Mouse (Mus musculus): Measurements from ENCODE around the gene Slc52a3.

Gene Slc52a3

DNA sequence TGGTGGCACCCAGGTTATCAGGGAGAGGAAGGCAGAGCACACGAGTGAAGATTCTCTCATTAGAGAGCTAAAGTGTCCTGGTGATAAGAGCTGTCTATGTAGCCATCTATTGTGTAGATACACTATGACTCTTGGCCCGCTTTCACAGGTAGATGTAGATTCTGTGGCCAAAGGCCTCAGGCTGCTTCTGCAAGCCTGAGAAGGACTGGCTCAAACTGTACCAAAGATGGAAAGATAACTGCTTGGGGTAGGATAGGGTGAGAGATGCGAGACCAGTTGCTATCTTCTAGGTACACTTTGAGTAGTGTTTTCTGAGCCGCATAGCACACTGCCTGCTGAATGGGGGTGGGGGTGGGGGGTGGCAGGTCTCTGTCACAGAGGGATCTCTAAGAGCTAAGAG lies 2.6 kb downstream of the Slc52a3 start:
- no peak for DNase-seq (ENCODE audit: low read depth, low spot score)

DNA sequence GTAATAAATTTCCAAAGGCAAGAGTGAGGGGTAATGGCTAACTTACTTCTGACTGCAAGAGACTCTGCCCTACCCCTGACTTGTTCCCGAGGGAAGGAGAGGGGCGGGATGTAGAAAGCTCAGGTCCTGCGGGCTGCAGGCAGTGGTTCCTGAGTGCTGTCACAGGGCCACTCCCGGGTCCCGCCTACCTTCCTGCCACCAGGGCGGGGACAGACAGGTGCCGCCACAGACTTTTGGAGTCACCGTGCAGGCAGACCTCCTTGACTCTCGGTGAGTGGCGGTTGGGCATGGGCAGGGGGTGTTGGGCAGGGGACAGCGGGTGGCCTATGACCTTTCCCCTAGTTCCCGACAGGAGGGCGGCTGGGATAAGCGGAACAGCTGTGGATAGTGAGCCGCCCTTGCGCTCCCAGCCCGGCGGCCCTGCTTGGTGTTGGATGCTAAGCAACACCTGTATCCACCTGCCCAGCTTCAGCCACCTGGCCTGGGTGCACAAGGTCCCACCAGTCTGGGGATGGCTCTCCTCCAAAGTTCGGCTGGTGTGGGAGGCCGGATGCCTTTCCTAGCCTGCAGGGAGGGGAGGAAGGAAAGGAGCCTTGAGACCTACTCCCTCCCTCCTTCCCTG lies 3.5 kb downstream of the Slc52a3 start:
- no peak for DNase-seq (ENCODE audit: low read depth, low spot score)

GRCm38 (mm10) chr2:152000291-152000679 lies 4.0 kb downstream of the Slc52a3 start:
- DNase-seq (ENCODE audit: low read depth, low spot score) = no peak

- DNase-seq (ENCODE audit: low read depth, low spot score) = no peak
These were observed 4.4 kb downstream of the Slc52a3 start for GRCm38 (mm10) chr2:152000735-152001134.

DNA sequence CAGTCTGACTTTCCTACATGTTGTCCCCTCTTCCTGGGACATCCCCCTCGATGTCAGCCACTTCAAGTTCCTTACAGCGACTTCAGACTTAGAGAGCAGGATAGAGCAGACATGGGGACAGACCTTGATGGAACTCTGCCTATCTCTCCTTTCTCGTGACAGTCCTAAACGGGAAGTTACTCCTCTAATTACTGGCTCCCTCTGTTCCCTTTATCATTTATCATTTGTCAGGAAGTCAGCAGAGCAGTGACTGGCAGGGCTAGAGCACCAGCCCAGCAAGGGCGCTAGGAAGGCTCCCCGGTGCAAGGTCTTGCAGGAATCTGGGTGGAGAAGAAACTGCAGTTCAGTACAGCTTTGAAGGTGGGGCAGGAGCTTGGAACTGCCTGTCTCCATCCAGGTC lies 6.2 kb downstream of the Slc52a3 start:
- no peak for DNase-seq (ENCODE audit: low read depth, low spot score)

GRCm38 (mm10) chr2:152007783-152008182 lies 11.5 kb downstream of the Slc52a3 start:
- peak; percentile 42 for DNase-seq (ENCODE audit: low read depth, low spot score)

DNA sequence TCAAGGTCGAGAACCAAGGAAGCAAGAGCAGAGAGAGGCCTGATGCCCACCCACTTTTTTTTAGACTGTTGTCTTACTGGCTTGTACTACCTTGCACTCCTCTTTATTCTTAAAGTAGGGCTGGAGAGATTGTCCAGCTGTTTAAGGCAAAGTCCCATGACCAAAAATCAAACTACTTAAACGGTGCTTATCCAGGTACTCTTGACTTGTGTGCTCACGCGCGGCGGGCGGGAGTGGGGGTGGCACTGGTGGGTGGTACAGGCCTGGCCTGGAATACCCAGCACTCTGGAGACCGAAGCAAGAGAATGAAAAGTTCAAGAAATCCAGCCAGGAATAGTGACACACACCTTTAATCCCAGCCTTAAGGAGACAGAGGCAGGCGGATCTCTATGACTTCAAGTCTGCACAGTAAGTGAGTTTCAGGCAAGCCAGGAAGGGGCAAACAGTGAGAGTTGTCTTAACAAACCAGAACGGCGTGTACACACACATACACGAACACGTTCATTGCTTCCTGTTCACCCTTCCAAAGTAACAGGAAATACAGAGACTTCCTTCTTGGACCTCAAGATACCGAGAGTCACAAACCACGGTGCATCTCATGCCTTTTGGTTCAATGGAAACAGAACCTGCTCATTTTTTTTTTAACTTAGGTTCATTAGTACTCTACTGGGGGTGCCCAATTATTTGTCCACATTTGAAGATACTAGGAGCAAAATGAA lies 12.9 kb downstream of the Slc52a3 start:
- DNase-seq (ENCODE audit: low read depth, low spot score) = no peak

- no peak for DNase-seq (ENCODE audit: low read depth, low spot score)
These were observed 13.9 kb downstream of the Slc52a3 start for GRCm38 (mm10) chr2:152010251-152010650.

GRCm38 (mm10) chr2:152010661-152011060 lies 14.3 kb downstream of the Slc52a3 start:
- DNase-seq (ENCODE audit: low read depth, low spot score) = no peak

DNA sequence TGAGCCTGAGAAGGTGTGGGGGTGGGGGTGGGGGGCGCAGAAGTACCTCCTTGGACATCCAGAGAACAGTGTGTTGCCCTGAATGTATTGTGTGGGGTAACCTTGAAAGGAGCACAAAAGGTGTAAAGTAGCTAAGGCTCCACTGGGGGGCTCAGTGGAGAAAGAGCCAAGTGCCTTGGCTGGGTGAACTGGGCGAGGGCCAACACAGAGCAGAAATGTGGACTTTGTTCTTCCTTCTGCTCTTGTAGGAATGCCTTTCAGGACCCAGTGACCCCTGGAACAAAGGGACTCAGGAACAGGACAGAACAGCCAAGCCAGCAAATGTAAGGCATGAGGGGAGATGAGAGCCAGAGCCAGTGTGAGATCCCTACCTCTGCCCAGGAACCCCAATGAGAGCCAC lies 15.4 kb downstream of the Slc52a3 start:
- DNase-seq (ENCODE audit: low read depth, low spot score) = peak; percentile 12

DNA sequence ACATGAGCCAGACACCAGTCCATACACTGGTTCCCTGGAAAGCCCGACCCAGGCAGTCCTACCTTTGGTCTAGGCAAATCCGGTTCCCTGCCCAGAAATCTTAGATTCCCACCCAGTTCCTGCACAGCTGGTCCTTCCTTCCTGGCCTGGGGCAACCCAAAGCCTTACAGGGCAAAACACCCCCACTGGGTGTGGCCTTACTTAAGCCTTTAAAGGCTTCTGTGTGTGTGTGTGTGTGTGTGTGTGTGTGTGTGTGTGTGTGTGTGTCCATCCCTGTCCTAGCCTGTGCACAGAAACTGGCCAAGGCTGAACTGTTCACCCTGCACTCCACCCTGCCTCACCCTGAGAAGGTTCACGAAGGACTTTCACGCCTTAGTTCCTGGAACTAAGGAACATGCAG lies 15.9 kb downstream of the Slc52a3 start:
- DNase-seq (ENCODE audit: low read depth, low spot score) = no peak

DNA sequence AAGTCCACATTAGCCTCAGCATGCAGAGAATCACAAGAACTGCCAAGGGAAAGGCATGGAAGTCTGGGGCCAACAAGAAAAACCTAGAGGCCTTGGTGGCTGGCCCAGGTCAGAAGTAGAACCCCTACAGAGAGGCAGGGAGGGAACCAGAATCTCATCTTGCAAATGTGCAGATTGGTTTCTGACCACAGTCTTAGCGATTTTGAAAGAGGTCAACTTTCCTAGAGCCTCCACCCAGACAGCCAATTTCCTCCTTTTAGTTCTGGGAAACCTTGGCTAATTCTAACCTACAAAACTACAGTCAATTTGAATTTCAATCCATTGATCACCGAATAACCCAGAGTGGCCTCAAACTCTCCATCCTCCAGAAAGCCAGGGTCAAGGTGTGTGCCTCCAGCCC lies 16.4 kb downstream of the Slc52a3 start:
- DNase-seq (ENCODE audit: low read depth, low spot score) = no peak

DNA sequence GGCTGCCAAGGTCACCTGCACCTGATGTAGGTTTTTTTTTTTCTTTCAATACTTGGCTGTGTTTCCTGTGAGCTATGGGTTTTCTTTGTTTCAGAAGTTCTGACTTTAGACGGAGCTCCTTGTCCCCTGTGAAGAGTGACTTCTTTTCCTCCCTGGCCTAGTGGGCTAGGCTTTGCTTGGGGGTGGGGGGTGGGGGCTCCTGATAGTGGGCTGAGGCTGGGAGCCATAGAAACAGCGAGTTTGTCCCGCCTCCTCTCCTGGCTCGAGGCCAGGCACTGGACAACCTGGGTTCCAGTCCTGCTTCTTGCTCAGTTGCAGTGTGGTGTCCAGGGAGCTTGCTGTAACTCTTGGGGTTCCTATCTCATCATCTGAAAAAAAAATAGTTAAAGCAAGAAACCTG lies 19.7 kb downstream of the Slc52a3 start:
- DNase-seq (ENCODE audit: low read depth, low spot score) = no peak

GRCm38 (mm10) chr2:152016666-152017065 lies 20.4 kb downstream of the Slc52a3 start:
- no peak for DNase-seq (ENCODE audit: low read depth, low spot score)

GRCm38 (mm10) chr2:152020255-152020654 lies 23.9 kb downstream of the Slc52a3 start:
- DNase-seq (ENCODE audit: low read depth, low spot score) = peak; percentile 58

GRCm38 (mm10) chr2:152022022-152022421 lies 25.7 kb downstream of the Slc52a3 start:
- DNase-seq (ENCODE audit: low read depth, low spot score) = no peak

- no peak for DNase-seq (ENCODE audit: low read depth, low spot score)
These were observed 28.6 kb downstream of the Slc52a3 start for GRCm38 (mm10) chr2:152024883-152025422.

GRCm38 (mm10) chr2:152029252-152030082 lies 33.2 kb downstream of the Slc52a3 start:
- DNase-seq (ENCODE audit: low read depth, low spot score) = peak; percentile 96

- no peak for DNase-seq (ENCODE audit: low read depth, low spot score)
These were observed 34.7 kb downstream of the Slc52a3 start for GRCm38 (mm10) chr2:152030986-152031385.

GRCm38 (mm10) chr2:152040101-152040500 lies 43.8 kb downstream of the Slc52a3 start:
- DNase-seq (ENCODE audit: low read depth, low spot score) = no peak

DNA sequence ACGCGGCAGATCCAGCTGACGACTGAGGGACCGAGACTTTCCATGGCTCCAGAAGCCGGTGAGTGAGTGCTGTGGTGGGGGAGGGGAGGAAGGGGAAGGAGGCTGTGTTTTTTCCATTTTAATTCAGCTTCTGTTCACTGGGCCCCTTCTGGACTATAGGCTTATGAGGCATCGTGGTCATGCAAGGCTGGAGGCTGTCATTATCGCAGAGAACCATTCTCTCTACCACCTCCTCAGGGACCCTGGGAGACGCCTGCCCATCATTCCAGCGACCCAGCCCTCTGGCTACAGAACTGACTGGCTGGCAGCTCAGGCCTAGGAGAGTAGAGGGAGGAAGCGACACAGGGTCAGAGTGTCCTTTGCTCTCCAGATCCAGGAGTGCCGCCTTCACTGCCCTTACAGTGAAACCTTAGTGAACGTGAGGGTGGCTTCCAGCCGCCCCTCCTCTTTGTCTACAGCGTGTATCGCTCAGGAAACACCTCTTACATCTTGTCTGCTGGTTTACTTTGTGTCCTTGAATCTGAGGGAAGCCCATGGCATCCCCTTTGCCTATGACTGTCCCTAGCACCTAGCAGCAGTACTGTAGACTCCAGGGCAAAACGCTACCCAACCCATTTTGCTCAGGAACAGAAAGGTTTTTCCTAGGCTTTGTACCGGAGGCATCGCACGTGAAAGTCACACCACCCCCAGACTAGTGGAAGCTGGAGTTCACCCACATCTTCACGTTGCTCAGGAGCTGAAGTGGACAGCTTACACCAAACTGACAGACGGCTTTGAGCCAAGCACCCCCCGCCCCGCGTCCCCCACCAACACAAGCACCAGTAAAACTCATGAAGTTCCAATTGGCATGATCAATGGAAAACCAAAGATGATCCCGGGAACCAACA lies 51.0 kb downstream of the Slc52a3 start:
- no peak for DNase-seq (ENCODE audit: low read depth, low spot score)
